In the genomic region with DNA sequence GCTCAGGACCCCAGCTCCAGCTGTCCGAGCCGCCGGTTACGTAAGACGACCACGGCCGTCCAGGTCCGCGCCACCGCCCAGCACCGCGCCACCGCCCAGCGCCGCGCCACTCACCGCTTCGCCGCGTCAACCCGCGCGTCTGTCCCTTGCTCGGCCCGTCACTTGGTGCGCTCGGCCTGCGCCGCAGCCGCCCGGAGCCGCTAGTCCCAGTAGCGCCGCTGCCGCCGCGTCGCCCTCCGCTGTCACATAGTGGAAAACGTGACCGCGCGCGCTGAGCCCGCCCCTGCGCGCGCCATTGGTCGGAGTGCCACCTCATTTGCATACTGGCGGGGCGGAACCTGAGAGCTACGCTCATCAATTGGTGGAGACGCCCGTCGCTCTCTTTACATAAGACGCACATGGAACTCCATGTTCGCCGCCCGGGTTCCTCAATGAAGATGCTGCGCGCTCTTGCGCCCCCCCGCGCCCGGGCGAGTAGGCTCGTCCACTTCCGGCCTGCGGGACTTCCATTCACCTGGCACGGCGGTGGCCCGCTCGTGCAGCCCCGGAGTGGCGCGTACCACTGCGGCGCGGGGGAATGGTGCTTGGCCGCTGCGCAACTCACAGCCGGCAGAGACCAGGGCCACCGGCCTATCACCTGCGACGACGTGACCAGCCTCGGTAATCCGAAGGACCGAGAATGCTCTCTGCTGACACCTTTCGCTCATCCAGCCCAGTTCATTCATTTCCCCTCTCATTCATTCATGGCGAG, we compare ENCODE assay signal across 8 mouse cellular contexts. TPM values are rescaled to one million over a fixed set of nuclear protein-coding genes. Genes with fewer than 3 reads are reported as not detected.
DNase-seq lines count a peak whose midpoint lies in the region; ATAC-seq and TF ChIP-seq lines count a peak whose summit lies in the region.

Gene Per2, minus strand, starts transcription at position 266 of the 751 bp plus-strand sequence.

- peak; percentile 99 for DNase-seq in gastrocnemius, adult 2 months
- peak; percentile 100 for DNase-seq in hindbrain, postnatal 0 days (ENCODE audit: low spot score)
- DNase-seq in left cerebral cortex, adult 2 months (ENCODE audit: extremely low spot score in 1 of 2, low spot score in 2 of 2): peak; percentile 99
- peak; percentile 99 for DNase-seq in retina, postnatal 7 days (ENCODE audit: low read depth, low spot score)
- DNase-seq in urinary bladder, adult 18-20 months (ENCODE audit: low spot score in 2 of 2): peak; percentile 96 to 99

- H3K4me2 ChIP-seq in hindbrain, postnatal 0 days (ENCODE audit: low read depth, low read length): peak within 1 kb of the TSS; percentile 90

- no peaks in the 10 kb centered on the region for H3K9me3 ChIP-seq in hindbrain, postnatal 0 days (ENCODE audit: low read length)

- ATAC-seq in activated CD4-positive, CD25-positive, alpha-beta regulatory T cell, adult 4 months: peak; percentile 97
- ATAC-seq in common myeloid progenitor, adult 5-6 weeks (replicated peaks; ENCODE audit: low read depth, poor library complexity, severe bottlenecking): peak; percentile 88
- ATAC-seq in hindbrain, postnatal 0 days: peak; percentile 97

- no peaks in the 10 kb centered on the region for H3K27me3 ChIP-seq in hindbrain, postnatal 0 days (ENCODE audit: insufficient read depth, low read length)

- H3K9ac ChIP-seq in hindbrain, postnatal 0 days (replicated peaks; ENCODE audit: low read length): peak within 1 kb of the TSS; percentile 88

- peak within 1 kb of the TSS; percentile 87 for H3K4me3 ChIP-seq in gastrocnemius, adult 2 months
- peak within 1 kb of the TSS; percentile 86 for H3K4me3 ChIP-seq in hindbrain, postnatal 0 days (ENCODE audit: low read length)
- peak within 1 kb of the TSS; percentile 96 for H3K4me3 ChIP-seq in left cerebral cortex, adult 2 months
- H3K4me3 ChIP-seq in macrophage (ENCODE audit: inconsistent target): peak within 1 kb of the TSS; percentile 30

- intact Hi-C loops in gastrocnemius, adult 2 months (cut with DNase I): loop anchor here (2.0 kb wide), 1 partner anchor 30 kb away; no protein-coding TSS in a partner anchor
- intact Hi-C loops in left cerebral cortex, adult 2 months (cut with DNase I): loop anchor here (1.0 to 10.0 kb wide), 3 partner anchors 31 to 254 kb away; partner anchors contain the start of gene Ilkap

- peaks cover 11% of the 10 kb centered on the region for H3K4me1 ChIP-seq in hindbrain, postnatal 0 days (ENCODE audit: insufficient read depth, low read length)

- WGBS in hindbrain, postnatal 0 days: under 1% methylated on average over 86 of the region's 91 CpGs
- under 1% methylated on average over 84 of the region's 91 CpGs for WGBS in macrophage (ENCODE audit: missing documents)

- H3K79me2 ChIP-seq in macrophage (ENCODE audit: inconsistent target): no peaks in the 10 kb centered on the region

- H3K36me3 ChIP-seq in hindbrain, postnatal 0 days (ENCODE audit: insufficient read depth, low read length): no peaks in the 10 kb centered on the region
- no peaks in the 10 kb centered on the region for H3K36me3 ChIP-seq in macrophage (ENCODE audit: inconsistent target)

- H3K27ac ChIP-seq in gastrocnemius, adult 2 months: peak within 1 kb of the TSS; percentile 98
- H3K27ac ChIP-seq in hindbrain, postnatal 0 days: peak within 1 kb of the TSS; percentile 94
- H3K27ac ChIP-seq in left cerebral cortex, adult 2 months: peak within 1 kb of the TSS; percentile 96
- H3K27ac ChIP-seq in macrophage: no peak within 1 kb of the TSS

- peak; percentile 55 for TF ChIP-seq CTCF in gastrocnemius, adult 2 months (IDR thresholded peaks at IDR 0.05)
- TF ChIP-seq CTCF in hindbrain, postnatal 0 days (IDR thresholded peaks at IDR 0.05; ENCODE audit: low read depth): peak; percentile 57
- TF ChIP-seq CTCF in left cerebral cortex, adult 2 months (IDR thresholded peaks at IDR 0.05): peak; percentile 39

RNA-seq across cellular contexts. Expression of gene Per2, which starts in this region (rescaled TPM):
- under 1 TPM; 0.52 to 0.89 TPM for polyA plus RNA-seq in activated CD4-positive, CD25-positive, alpha-beta regulatory T cell, adult 4 months (2017; shearing (Covaris generic))
- total RNA-seq in common myeloid progenitor, adult 5-6 weeks (2017): 5.3 and 6.4 TPM in 2 replicates
- total RNA-seq in gastrocnemius, adult 2 months (2021): 10 to 100 TPM in 1 of 2 experiments, 1 to 10 TPM in 1; 3.9 to 10.8 TPM
- 10.0 and 12.0 TPM in 2 replicates for total RNA-seq in hindbrain, postnatal 0 days (2014; rRNA removed)
- 4.2 and 5.1 TPM in 2 replicates for polyA plus RNA-seq in hindbrain, postnatal 0 days (2015; fragmentation: Nextera tagmentation; extraction: Ambion mirVana)
- 10 to 100 TPM; 24.8 to 54.6 TPM for total RNA-seq in left cerebral cortex, adult 2 months (2021)
- 10 to 100 TPM in 2 of 26 experiments, 1 to 10 TPM in 22, under 1 TPM in 2; 0.29 to 16.5 (median 3.2) TPM for total RNA-seq in macrophage (2018; cell fraction: chromatin; rRNA removed)
- 1 to 10 TPM in 11 of 26 experiments, under 1 TPM in 15; 0.14 to 2.2 (median 0.74) TPM for total RNA-seq in macrophage (2018; cell fraction: cytosol; rRNA removed)
- total RNA-seq in macrophage (2018; cell fraction: nucleus; rRNA removed): 1 to 10 TPM in 22 of 26 experiments, under 1 TPM in 4; 0.34 to 5.5 (median 2.0) TPM
- 0.40 to 0.49 TPM (median 0.47 TPM) in 3 replicates for polyA plus RNA-seq in macrophage (2018)

Comparison
In these comparisons a context has a peak if more than half of its experiments do, and no peak if none do; other contexts are left out.
1. Peak in ATAC-seq in activated CD4-positive, CD25-positive, alpha-beta regulatory T cell, adult 4 months; RNA of the gene not detected or under 1 TPM.
2. H3K4me3 ChIP-seq: peak in every context shown above with its lines; median percentile 96 in left cerebral cortex, adult 2 months; 87 in gastrocnemius, adult 2 months; 86 in hindbrain, postnatal 0 days; 30 in macrophage.